Mouse (Mus musculus): Measurements from ENCODE around the gene Cnnm3. TPM values are rescaled to one million over a fixed set of nuclear protein-coding genes. Genes with fewer than 3 reads are reported as not detected.
A peak's percentile ranks its signal among the peaks of the same experiment; 100 is the strongest.

Cnnm3 gene
- polyA plus RNA-seq, 1 experiment = 5.6 TPM

DNA sequence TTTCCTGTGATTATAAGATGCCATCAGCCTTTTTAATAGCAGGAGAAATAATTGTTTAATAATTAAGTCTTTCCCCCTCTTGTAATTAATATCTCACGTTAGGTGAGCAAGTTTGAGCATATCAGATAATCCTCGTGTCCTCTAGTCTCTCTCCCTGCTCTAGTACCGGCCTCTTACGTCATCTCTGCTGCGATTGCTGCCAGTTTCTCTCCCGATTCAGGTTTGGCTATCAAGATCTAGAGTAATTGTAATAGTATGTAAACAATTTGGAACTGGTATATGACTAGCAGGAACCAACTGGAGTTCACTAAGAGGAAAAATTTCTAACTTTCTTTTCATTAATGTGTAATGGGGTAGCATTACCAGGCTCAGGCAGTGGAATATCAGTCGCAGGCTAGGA is 26.6 kb upstream of the Cnnm3 start:
- TF ChIP-seq CTCF (IDR thresholded peaks at IDR 0.05; ENCODE audit: control insufficient read depth, insufficient read depth, insufficient replicate concordance, low read depth, low read length) (no peak), POLR2A (IDR thresholded peaks at IDR 0.05; ENCODE audit: control insufficient read depth, low read depth, low read length) (no peak)
- H3K36me3 ChIP-seq (ENCODE audit: control insufficient read depth, insufficient read depth, low read length) = no peaks in the 10 kb centered on the region
- no peak overlapping the region for H3K4me3 ChIP-seq (ENCODE audit: control insufficient read depth, low read depth, low read length)
- no peak overlapping the region for H3K27ac ChIP-seq (ENCODE audit: control insufficient read depth, insufficient read depth, low read depth, low read length)
- no peaks in the 10 kb centered on the region for H3K4me1 ChIP-seq (ENCODE audit: control insufficient read depth, insufficient read depth, low read length)
- no peaks in the 10 kb centered on the region for H3K27me3 ChIP-seq (ENCODE audit: control insufficient read depth, insufficient read depth, low read length)

DNA sequence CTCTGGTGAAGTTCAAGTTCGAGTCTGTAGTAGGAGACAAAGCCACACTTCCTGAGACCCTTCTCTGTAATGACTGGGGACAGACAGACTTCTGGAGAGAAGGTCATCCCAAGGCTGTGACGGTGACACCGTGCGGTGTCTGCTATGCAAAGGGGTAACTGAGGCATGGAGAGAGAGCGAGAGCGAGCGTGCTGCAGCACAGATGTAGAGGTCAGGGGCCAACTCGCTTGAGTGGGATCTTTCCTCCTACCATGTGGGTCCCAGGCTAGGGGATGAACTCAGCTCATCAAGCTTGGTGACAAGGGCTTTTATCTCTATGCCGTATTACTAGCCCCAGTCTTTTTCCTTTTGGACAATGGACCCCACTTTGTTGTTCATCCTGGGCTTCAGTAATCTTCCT is 24.6 kb upstream of the Cnnm3 start:
- TF ChIP-seq POLR2A (IDR thresholded peaks at IDR 0.05; ENCODE audit: control insufficient read depth, low read depth, low read length) (no peak), CTCF (IDR thresholded peaks at IDR 0.05; ENCODE audit: control insufficient read depth, insufficient read depth, insufficient replicate concordance, low read depth, low read length) (no peak)
- Histone ChIP-seq H3K27me3 (ENCODE audit: control insufficient read depth, insufficient read depth, low read length) (no peaks in the 10 kb centered on the region), H3K4me1 (ENCODE audit: control insufficient read depth, insufficient read depth, low read length) (no peaks in the 10 kb centered on the region), H3K27ac (ENCODE audit: control insufficient read depth, insufficient read depth, low read depth, low read length) (no peak overlapping the region), H3K36me3 (ENCODE audit: control insufficient read depth, insufficient read depth, low read length) (no peaks in the 10 kb centered on the region), H3K4me3 (ENCODE audit: control insufficient read depth, low read depth, low read length) (no peak overlapping the region)

DNA sequence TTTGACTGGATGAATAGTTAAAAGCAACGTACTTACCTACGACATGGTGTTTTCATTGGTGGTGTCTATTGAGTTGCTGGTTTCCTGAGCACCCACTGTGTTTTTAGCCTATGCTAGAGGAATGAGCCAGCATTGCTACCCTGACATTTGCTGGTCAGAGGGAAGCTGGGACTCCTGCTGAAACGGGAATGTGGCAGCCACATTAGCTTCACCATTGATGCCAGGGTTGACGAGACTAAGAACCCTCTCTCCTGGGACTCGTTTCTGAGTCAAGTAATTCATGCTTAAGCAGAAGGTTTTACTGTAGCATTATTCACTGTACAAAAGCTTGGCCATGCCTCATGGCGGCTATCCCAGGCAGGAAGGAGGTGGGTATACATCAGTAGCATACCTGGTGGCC is 22.0 kb upstream of the Cnnm3 start:
- Histone ChIP-seq H3K27me3 (ENCODE audit: control insufficient read depth, insufficient read depth, low read length) (no peaks in the 10 kb centered on the region), H3K4me1 (ENCODE audit: control insufficient read depth, insufficient read depth, low read length) (no peaks in the 10 kb centered on the region), H3K36me3 (ENCODE audit: control insufficient read depth, insufficient read depth, low read length) (no peaks in the 10 kb centered on the region), H3K4me3 (ENCODE audit: control insufficient read depth, low read depth, low read length) (no peak overlapping the region), H3K27ac (ENCODE audit: control insufficient read depth, insufficient read depth, low read depth, low read length) (no peak overlapping the region)
- TF ChIP-seq POLR2A (IDR thresholded peaks at IDR 0.05; ENCODE audit: control insufficient read depth, low read depth, low read length) (no peak), CTCF (IDR thresholded peaks at IDR 0.05; ENCODE audit: control insufficient read depth, insufficient read depth, insufficient replicate concordance, low read depth, low read length) (no peak)

DNA sequence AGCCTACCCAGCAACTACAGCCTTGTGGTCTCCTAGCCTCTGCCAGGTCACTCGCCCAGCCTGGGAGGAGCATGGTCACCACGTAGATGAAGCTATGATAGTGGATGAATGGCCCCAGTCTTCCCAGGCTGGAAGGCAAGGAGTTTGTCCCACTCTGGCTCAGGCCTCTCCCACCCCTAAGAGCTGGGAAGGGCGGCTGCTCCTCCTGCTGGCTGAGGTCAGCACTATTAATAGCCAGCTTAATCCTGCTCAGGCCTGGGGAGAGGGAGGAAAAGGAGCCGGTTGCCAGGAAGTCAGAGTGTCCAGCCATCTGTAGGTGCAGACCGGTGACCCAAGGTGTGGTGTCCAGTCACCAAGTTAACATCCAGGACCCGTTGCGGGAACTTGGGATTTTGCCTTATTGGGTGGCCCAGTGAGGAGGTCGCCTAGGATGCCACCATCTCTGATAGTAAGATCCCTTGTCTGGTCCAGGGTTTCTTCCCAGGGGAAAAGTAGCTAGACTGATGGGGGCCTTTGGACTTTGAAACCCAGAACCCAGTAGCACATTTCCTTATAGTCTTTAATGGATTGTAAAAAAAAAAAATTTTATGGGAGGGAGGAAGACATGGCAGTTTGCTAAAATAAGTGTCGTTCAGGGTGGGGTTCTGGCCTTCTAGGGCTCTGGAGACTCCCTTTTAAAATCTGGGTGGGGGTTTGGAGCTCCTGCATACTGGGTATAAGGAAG is 19.1 kb upstream of the Cnnm3 start:
- Histone ChIP-seq H3K36me3 (ENCODE audit: control insufficient read depth, insufficient read depth, low read length) (no peaks in the 10 kb centered on the region), H3K4me3 (ENCODE audit: control insufficient read depth, low read depth, low read length) (no peak overlapping the region), H3K27me3 (ENCODE audit: control insufficient read depth, insufficient read depth, low read length) (no peaks in the 10 kb centered on the region), H3K27ac (ENCODE audit: control insufficient read depth, insufficient read depth, low read depth, low read length) (no peak overlapping the region), H3K4me1 (ENCODE audit: control insufficient read depth, insufficient read depth, low read length) (no peaks in the 10 kb centered on the region)
- no peak for TF ChIP-seq POLR2A (IDR thresholded peaks at IDR 0.05; ENCODE audit: control insufficient read depth, low read depth, low read length)
- peak; percentile 30; the same call in 1 of the 2 replicates for TF ChIP-seq CTCF (IDR thresholded peaks at IDR 0.05; ENCODE audit: control insufficient read depth, insufficient read depth, insufficient replicate concordance, low read depth, low read length)

DNA sequence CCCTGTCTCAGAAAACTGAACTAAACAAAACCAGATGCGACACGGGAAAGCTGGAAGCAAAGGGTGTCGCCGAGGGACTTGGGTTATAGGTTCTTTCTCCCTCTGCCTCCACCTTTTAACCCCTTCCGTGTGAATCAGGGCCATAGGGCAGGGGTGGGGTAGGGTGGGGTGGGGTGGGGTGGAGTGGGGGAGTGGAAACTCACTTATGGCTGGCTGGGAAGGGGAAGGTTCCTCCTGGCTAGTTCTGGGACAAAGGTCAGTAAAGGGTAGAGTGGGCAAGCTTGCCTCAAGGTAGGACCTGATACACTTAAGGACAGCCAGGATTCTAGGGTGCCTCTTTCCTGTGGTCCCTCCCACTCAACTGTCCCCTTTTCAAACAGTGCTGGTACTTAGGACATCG is 18.4 kb upstream of the Cnnm3 start:
- no peaks in the 10 kb centered on the region for H3K36me3 ChIP-seq (ENCODE audit: control insufficient read depth, insufficient read depth, low read length)
- H3K4me3 ChIP-seq (ENCODE audit: control insufficient read depth, low read depth, low read length) = no peak overlapping the region
- no peaks in the 10 kb centered on the region for H3K4me1 ChIP-seq (ENCODE audit: control insufficient read depth, insufficient read depth, low read length)
- TF ChIP-seq CTCF (IDR thresholded peaks at IDR 0.05; ENCODE audit: control insufficient read depth, insufficient read depth, insufficient replicate concordance, low read depth, low read length) (no peak), POLR2A (IDR thresholded peaks at IDR 0.05; ENCODE audit: control insufficient read depth, low read depth, low read length) (no peak)
- no peaks in the 10 kb centered on the region for H3K27me3 ChIP-seq (ENCODE audit: control insufficient read depth, insufficient read depth, low read length)
- no peak overlapping the region for H3K27ac ChIP-seq (ENCODE audit: control insufficient read depth, insufficient read depth, low read depth, low read length)

DNA sequence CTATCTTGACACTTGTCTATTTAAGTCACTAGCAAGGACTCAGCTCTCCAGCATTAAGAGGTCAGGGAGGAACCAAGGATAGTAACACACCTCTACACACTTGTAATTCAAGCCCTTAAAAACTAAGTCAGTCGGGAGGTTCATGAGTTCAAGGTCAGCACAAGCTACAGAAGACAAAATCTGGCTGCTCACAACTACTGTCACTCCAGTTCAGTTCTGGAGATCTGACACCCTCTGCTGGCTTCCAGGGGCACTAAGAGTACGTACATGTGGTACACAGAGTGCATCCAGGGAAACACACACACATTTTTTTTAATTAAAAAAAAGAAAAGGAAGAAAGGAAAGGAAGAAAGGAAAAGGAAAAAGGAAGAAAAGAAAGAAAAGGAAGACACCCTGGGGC is 14.9 kb upstream of the Cnnm3 start:
- Histone ChIP-seq H3K36me3 (ENCODE audit: control insufficient read depth, insufficient read depth, low read length) (no peaks in the 10 kb centered on the region; the same call in none of the 2 replicates), H3K27ac (ENCODE audit: control insufficient read depth, insufficient read depth, low read depth, low read length) (no peak overlapping the region), H3K4me1 (ENCODE audit: control insufficient read depth, insufficient read depth, low read length) (no peaks in the 10 kb centered on the region), H3K27me3 (ENCODE audit: control insufficient read depth, insufficient read depth, low read length) (no peaks in the 10 kb centered on the region), H3K4me3 (ENCODE audit: control insufficient read depth, low read depth, low read length) (no peak overlapping the region)
- no peak for TF ChIP-seq CTCF (IDR thresholded peaks at IDR 0.05; ENCODE audit: control insufficient read depth, insufficient read depth, insufficient replicate concordance, low read depth, low read length)

DNA sequence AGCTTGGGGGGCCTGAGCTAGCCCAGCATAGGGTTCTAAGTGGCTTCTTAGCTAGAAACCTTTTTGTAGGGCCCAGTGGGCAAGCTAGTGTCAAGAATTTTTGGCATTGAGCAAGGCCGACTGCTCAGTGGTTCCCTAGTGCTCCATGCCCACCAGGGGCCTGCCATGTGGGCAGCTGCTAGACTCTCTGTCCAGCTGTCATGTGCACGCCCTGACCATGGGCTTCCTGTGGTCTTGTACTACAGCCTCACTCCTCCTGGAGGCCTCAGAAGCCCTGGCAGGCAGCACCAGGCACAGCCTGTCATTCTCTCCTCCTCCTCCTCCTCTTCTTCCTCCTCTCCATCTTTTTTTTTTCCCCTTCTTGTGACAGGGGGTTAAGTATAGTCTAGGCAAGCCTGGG is 14.4 kb upstream of the Cnnm3 start:
- Histone ChIP-seq H3K4me1 (ENCODE audit: control insufficient read depth, insufficient read depth, low read length) (no peaks in the 10 kb centered on the region), H3K36me3 (ENCODE audit: control insufficient read depth, insufficient read depth, low read length) (no peaks in the 10 kb centered on the region; the same call in none of the 2 replicates), H3K27me3 (ENCODE audit: control insufficient read depth, insufficient read depth, low read length) (no peaks in the 10 kb centered on the region), H3K4me3 (ENCODE audit: control insufficient read depth, low read depth, low read length) (no peak overlapping the region), H3K27ac (ENCODE audit: control insufficient read depth, insufficient read depth, low read depth, low read length) (no peak overlapping the region)
- TF ChIP-seq CTCF (IDR thresholded peaks at IDR 0.05; ENCODE audit: control insufficient read depth, insufficient read depth, insufficient replicate concordance, low read depth, low read length) (no peak), POLR2A (IDR thresholded peaks at IDR 0.05; ENCODE audit: control insufficient read depth, low read depth, low read length) (no peak)

Data from testis, adult 2 months (tissue).